Mouse (Mus musculus) lung, postnatal 10 days (tissue): ENCODE measurements around the gene Zc3hc1.
"Not testable (repeated sequence)": the region's sequence is repeated elsewhere in the genome, so short reads cannot be mapped to it uniquely, and the experiment has no call there.

Experiments used
- DNase-seq: peaks from one replicate; pipeline ENCODE4 v3.0.0; 2021

Gene Zc3hc1

GRCm38 (mm10) chr6:30390714-30391697 is at the start of gene Zc3hc1:
TSS of gene Zc3hc1 (minus strand) at chr6:30391028.
- peak; percentile 88 for DNase-seq

GRCm38 (mm10) chr6:30439576-30439975 is 48.7 kb upstream of the Zc3hc1 start:
- DNase-seq: no peak

- DNase-seq: no peak
These were observed 46.2 kb upstream of the Zc3hc1 start for GRCm38 (mm10) chr6:30437054-30437453.

- DNase-seq: no peak
These were observed 45.6 kb upstream of the Zc3hc1 start for GRCm38 (mm10) chr6:30436476-30436875.

DNA sequence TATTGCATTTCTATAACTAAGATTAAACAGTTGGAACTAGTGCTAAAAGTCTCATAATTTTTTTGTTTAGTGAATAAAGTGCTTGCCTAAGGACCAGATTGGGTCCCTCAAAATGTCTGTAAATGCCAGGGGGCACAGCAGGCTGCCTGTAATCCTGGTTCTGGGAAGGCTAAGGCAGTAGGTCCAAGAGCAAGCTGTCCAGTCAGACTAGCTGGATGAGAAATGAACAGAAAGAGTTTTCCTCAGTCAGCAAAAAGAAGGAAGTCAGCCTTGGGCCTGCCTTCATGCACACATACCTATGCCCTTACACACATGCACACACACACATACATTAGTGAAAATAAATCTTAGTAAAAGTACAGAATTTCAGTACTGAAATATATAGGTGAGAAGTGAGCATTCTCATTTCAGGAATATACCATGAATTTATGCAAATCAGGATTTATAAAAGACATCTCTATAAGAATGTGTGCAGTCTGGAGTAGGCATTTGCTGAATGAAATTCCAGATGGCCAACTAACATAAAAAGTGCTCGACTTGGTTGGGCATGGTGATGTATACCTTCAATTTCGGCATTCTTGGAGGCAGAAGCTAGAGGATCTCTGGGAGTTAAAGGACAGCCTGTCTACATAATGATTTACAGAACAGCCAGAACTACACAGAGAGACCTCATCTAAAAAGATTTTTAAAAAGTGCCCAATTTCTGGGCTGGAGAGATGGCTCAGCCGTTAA is 41.8 kb upstream of the Zc3hc1 start:
- no peak for DNase-seq

DNA sequence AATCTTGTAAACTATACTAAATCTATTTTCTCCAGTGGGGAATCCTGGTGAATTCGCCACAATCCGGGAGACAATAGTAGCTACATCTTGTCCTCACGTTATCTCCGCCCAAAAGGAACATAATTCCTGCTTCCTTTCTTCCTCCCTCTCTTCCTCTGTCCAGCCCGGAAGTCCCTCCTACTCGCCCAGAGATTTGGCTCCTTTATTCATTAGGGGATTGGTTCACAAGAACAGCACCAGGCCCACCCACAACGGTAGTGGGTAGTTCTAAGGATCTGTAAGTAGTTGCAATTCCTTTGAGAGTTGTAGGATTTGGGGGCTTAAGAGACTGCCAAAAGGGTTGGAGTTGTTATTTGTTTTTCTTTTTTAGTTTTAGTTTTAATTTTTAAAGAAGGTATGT is 26.0 kb upstream of the Zc3hc1 start:
- no peak for DNase-seq

DNA sequence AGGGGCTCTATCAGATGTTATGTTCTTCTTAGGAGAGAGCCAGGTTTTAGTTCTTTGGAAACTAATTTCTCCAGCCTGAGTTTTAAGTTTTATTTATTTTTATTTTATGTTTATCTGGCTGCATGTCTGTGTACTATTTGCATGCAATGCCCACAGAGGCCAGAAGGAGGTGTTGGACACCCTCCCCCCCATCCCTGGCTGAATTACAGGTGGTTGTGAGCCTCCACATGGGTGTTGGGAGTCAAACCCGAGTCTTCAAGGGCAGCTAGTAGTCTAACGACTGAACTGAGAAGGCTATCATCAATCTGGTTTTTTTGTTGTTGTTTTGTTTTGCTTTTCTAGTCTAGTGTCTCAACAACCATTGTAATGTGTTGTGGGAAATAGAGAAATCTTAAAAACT is 25.3 kb upstream of the Zc3hc1 start:
- DNase-seq: no peak

- DNase-seq: no peak
These were observed 20.5 kb upstream of the Zc3hc1 start for GRCm38 (mm10) chr6:30411311-30411710.

DNA sequence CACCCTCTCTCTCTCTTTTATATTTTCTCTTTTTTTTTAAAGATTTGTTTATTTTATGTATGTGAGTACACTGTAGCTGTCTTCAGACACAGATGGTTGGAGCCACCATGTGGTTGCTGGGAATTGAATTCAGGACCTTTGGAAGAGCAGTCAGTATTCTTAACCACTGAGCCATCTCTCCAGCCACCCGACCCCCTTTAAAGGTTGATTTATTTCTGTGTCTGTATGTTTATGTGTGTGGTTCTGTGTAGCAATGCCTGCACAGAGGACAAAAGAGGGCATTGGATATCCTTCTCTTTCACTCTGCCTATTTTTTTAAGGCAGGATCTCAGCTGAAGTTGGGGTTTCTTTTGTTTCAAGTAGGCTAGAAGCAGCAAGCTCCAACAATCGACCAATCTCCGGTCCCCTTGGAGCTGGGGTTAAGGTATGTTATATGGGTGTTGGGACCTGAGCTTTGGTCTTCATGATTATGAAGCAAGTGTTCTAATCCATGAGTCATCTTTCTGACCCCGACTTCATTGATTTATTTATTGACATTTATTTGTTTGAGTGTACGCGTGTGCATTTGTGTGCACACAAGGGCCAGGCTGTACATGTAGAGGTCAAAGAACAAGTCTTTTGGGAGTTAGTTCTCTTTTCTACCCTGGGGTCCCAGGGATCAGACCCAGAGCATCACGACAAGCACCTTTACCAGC is 18.7 kb upstream of the Zc3hc1 start:
- no peak for DNase-seq

GRCm38 (mm10) chr6:30408276-30408675 is 17.4 kb upstream of the Zc3hc1 start:
- DNase-seq: no peak

GRCm38 (mm10) chr6:30404671-30405070 is 13.8 kb upstream of the Zc3hc1 start:
- no peak for DNase-seq

DNA sequence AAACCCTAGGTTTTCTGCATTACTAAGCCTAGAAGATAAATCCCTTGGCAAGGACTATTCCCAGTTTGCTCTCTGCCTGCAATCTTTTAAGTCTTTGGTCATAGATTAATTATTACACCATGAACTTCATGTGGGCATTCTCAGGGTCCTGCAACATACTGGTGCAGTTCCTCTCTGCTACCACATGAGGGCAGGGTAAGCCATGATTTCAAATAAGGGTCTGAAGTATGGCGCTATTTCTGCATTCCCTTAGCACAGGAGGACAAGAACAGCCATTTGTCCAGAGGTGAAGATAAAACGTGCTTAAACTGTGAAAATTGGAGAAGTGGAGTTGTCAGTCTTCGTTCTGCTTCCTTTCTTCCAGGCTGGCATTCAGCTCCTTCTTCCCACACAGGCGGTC is 12.6 kb upstream of the Zc3hc1 start:
- DNase-seq: peak; percentile 79

DNA sequence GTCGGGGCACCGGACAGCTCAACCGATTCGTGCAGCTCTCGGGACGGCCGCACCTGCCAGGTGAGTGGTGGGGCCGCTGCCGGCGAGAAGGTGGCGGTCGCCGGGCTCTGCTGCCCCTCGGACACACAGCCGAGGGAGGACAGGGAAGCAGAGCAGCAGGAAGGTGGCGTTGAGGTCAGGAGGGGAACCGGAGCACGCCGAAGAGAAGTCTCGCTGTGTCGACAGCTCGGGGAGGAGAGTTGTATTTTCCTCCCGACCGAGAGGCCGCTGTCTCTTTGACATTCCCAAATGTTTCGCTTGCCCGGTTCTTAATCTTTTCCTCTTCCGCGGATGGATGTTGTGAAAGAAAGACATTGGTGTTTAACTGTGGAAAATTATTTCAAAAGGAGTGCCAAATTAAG is 11.3 kb upstream of the Zc3hc1 start:
- peak; percentile 41 for DNase-seq

DNA sequence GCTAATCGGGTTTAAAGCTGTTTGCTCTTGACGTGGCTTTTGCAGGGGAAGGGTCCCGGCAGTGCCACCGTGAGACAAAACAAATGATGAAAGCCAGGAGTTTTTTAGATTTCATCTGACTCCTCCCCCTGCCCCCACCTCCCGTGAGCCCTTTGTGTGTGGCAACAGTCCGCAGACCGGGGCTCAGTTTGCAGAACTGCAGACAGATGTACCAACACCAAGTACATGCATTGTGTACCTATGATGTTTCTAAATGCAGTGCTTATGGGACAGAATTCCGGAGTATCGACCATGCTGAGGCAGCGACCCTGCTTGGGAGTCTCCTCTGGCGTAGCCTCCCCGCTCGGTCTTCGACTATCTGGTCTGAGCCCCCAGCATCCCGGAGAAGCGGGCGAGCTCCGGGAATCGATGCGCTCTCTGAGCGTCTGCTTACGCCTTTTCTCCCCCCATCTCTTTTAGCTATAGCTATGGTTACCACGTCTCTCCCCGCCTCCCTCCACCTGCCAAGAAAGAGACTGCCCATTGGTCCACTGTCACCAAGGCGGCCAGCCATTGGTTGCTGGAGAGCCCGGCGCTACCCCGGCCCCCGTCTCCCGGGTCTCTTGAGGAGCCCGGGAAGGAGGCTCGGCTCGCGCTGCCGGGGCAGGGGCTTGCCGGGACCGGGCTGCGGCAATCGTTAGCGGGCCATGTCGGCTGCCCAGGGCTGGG is 10.6 kb upstream of the Zc3hc1 start, which contains the start of gene Klhdc10:
TSS of gene Klhdc10 (plus strand) at position 561 of the 708 bp plus-strand sequence.
- DNase-seq: peak; percentile 100

DNA sequence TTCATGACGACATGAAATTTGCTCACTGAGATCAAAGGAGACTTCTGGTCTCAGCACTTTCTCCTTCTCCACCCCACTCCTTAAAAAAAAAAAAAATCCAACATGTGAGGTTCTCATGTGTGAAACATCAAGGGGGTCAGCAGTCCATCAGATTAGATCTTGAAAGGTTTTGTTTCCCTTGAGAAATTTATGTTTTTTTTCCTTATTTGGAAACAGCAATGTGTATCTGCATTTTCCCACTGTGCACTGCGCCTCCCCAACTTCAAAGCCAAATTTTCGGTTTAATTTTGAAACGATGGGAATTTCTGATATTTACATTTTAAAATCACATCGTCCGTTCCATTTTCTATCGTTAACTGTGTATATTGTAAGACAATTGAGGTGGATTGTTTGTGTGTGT is 9.9 kb upstream of the Zc3hc1 start:
- DNase-seq: no peak

GRCm38 (mm10) chr6:30400146-30400545 is 9.3 kb upstream of the Zc3hc1 start:
- DNase-seq: no peak

GRCm38 (mm10) chr6:30391996-30392395 is 1.2 kb upstream of the Zc3hc1 start:
- DNase-seq: no peak

DNA sequence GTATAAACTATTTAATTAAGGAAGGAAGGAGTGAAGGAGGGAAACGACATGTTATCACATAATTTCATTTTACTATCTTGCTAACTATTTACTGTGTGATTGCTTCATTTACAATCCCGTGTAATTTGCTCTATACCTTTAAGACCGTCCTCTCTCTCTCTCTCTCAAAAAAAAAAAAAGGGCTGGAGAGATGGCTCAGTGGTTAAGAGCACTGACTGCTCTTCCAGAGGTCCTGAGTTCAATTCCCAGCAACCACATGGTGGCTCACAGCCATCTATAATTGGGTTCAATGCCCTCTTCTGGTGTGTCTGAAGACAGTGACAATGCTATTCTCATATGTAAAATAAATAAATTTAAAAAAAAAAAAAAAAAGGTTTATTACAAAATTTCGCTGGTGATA is 557 bp downstream of the Zc3hc1 start:
- not testable (repeated sequence) for DNase-seq

GRCm38 (mm10) chr6:30381116-30381515 is 9.7 kb downstream of the Zc3hc1 start:
- peak; percentile 19 for DNase-seq

DNA sequence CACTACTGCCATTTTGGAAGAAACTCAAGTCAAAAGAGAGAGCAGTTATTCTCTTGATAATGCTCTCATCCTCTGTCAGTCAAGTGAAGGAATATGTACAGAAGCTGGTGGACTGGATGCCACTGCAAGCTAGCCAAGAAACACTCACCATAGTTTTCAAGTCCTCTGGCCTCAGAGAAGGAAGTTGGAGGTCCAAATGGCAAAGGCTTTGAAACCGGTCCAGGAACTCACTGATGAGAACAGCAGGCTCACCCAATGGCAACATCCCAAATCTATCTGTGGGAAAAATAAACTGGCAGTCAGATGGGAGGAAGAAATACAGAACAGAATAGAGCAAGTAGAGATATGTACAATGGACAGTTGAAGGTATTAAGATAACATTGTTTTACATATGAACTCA is 15.0 kb downstream of the Zc3hc1 start:
- peak; percentile 72 for DNase-seq

- DNase-seq: peak; percentile 87
These were observed 15.9 kb downstream of the Zc3hc1 start for GRCm38 (mm10) chr6:30374731-30375510.
